Mouse (Mus musculus): ENCODE measurements around the gene Nek3. TPM values are rescaled to one million over a fixed set of nuclear protein-coding genes. Genes with fewer than 3 reads are reported as not detected.

Gene Nek3
- total and polyA plus RNA-seq, 3 experiments, result 3.4 to 4.7 (median 4.4) TPM

DNA sequence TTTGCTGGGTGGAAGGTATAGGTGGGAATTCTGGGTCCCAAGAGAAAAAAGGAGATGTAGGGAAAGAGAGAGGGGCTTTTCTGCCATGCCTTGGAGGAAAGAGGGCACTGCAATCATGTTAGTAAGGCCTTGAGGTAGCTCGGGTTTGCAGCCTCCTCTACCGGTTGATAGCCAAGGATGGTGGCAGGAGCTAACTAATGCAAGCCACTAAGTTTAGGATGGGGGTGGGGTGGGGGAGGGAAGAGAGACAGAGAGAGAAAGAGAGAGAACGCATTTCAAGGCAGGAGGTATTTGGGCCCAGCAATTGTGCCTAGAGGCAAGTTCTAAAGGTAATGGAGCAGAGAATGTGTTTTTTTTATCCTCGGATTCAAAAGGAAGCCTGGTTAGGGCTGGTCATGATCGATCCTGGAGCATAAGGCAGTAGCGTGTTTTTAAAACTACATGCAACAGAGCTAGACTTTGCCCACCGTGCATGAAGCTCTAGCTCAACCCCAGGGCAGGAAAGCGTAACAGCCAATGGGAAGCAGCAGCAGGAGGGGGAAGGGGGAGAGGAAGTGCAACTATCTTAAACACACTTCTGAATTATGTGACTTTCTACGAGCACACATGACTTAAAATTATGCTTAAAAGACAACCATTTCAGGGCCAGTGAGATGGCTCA, 18.4 kb downstream of the Nek3 start:
- H3K9ac ChIP-seq (ENCODE audit: insufficient read depth, low read depth), result no peak overlapping the region
- no peaks in the 10 kb centered on the region for H3K79me2 ChIP-seq (replicated peaks; ENCODE audit: control insufficient read depth, extremely low read depth, insufficient read depth, poor library complexity, severe bottlenecking)
- no peak overlapping the region for H3K4me3 ChIP-seq (replicated peaks in 1 of 3; ENCODE audit: low read depth in 2 of 3, low read length in 2 of 3, poor library complexity in 1 of 3)
- dilution Hi-C loops (cut with MboI; ENCODE audit: extremely low pct_ligation_motif_present, extremely low pct_unique_long_range_greater_than_20kb, low sequenced_read_pairs) (no loop called here), in situ Hi-C loops (cut with MboI; ENCODE audit: low pct_ligation_motif_present, low pct_unique_long_range_greater_than_20kb, low sequenced_read_pairs) (no loop called here)
- no peaks in the 10 kb centered on the region for H3K9me3 ChIP-seq (replicated peaks; ENCODE audit: low read length)
- H3K27ac ChIP-seq (ENCODE audit: insufficient read depth, low read depth), result no peak overlapping the region
- no peak for DNase-seq (ENCODE audit: extremely low read depth)
- no peaks in the 10 kb centered on the region for H3K27me3 ChIP-seq (replicated peaks)
- peaks cover 0 to 52% of the 10 kb centered on the region in 2 experiments for H3K36me3 ChIP-seq (replicated peaks in 1 of 2; ENCODE audit: control insufficient read depth in 1 of 2, insufficient read depth in 1 of 2, low read length in 1 of 2)
- TF ChIP-seq USF2 (conservative IDR thresholded peaks at IDR 0.05; ENCODE audit: low read depth, low read length) (no peak), POLR2AphosphoS2 (IDR thresholded peaks at IDR 0.05; ENCODE audit: low read depth, low read length) (no peak), IRF4 (IDR thresholded peaks at IDR 0.05; ENCODE audit: low read depth, low read length) (no peak), SMC3 (IDR thresholded peaks at IDR 0.05; ENCODE audit: low read depth, low read length) (no peak), E2F4 (IDR thresholded peaks at IDR 0.05; ENCODE audit: insufficient replicate concordance, low read depth, low read length) (no peak), TCF12 (IDR thresholded peaks at IDR 0.05; ENCODE audit: low read depth, low read length) (no peak), ZNF384 (IDR thresholded peaks at IDR 0.05; ENCODE audit: low read depth, low read length) (no peak), HCFC1 (IDR thresholded peaks at IDR 0.05; ENCODE audit: low read depth, low read length) (no peak)
- H3K4me1 ChIP-seq (ENCODE audit: control insufficient read depth in 1 of 2, insufficient read depth in 2 of 2), result no peaks in the 10 kb centered on the region
- no peak overlapping the region for H3K4me2 ChIP-seq (ENCODE audit: insufficient read depth, low read depth, poor library complexity, severe bottlenecking)

DNA sequence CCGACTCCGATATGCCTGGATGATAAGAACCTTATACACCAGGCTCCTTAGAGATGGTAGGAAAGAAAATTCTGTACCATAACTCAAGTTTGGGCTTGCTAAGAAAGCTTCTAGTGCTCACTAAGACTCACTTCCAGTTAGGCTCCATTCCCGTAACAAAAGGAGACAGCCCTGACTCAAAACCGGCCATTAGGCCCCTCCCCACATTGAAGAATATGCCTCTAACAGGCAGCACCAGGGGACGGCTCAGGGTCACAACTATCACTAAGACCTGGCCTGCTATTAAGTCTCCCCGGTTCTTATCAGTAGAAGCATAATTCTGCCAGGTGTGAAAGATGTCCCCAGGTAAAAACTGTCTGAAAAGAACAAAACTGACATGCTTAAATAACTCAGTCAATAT, 20.4 kb downstream of the Nek3 start:
- no peak overlapping the region for H3K9ac ChIP-seq (ENCODE audit: insufficient read depth, low read depth)
- TF ChIP-seq POLR2A (IDR thresholded peaks at IDR 0.05; ENCODE audit: low read depth, low read length) (no peak), RCOR1 (conservative IDR thresholded peaks at IDR 0.05; ENCODE audit: low read depth, low read length) (no peak), RAD21 (IDR thresholded peaks at IDR 0.05; ENCODE audit: low read depth, low read length) (no peak), EP300 (IDR thresholded peaks at IDR 0.05; ENCODE audit: low read length) (no peak), POLR2AphosphoS2 (IDR thresholded peaks at IDR 0.05; ENCODE audit: low read depth, low read length) (no peak), IRF4 (IDR thresholded peaks at IDR 0.05; ENCODE audit: low read depth, low read length) (no peak), NELFE (IDR thresholded peaks at IDR 0.05; ENCODE audit: low read depth, low read length) (no peak), USF1 (IDR thresholded peaks at IDR 0.05; ENCODE audit: low read depth, low read length) (no peak), MAFK (IDR thresholded peaks at IDR 0.05; ENCODE audit: insufficient replicate concordance, low read length) (no peak), ETS1 (conservative IDR thresholded peaks at IDR 0.05; ENCODE audit: low read depth, low read length) (no peak), ZMIZ1 (IDR thresholded peaks at IDR 0.05; ENCODE audit: low read depth, low read length) (no peak), MEF2A (IDR thresholded peaks at IDR 0.05; ENCODE audit: borderline replicate concordance, low read depth, low read length) (no peak), JUN (IDR thresholded peaks at IDR 0.05; ENCODE audit: insufficient read depth, low read depth, low read length) (no peak), SMC3 (IDR thresholded peaks at IDR 0.05; ENCODE audit: low read depth, low read length) (no peak), E2F4 (IDR thresholded peaks at IDR 0.05; ENCODE audit: insufficient replicate concordance, low read depth, low read length) (no peak), ELF1 (IDR thresholded peaks at IDR 0.05; ENCODE audit: low read depth, low read length) (no peak), CHD1 (IDR thresholded peaks at IDR 0.05; ENCODE audit: low read depth, low read length) (no peak), MAZ (IDR thresholded peaks at IDR 0.05; ENCODE audit: low read depth, low read length) (no peak), UBTF (IDR thresholded peaks at IDR 0.05; ENCODE audit: low read depth, low read length) (no peak), NRF1 (IDR thresholded peaks at IDR 0.05; ENCODE audit: low read depth, low read length) (no peak)

More for the DNA sequence above, 20.4 kb downstream of the Nek3 start:
- in situ Hi-C loops (cut with MboI; ENCODE audit: low pct_ligation_motif_present, low pct_unique_long_range_greater_than_20kb, low sequenced_read_pairs) (no loop called here), dilution Hi-C loops (cut with MboI; ENCODE audit: extremely low pct_ligation_motif_present, extremely low pct_unique_long_range_greater_than_20kb, low sequenced_read_pairs) (no loop called here)
- H3K4me3 ChIP-seq (replicated peaks in 1 of 3; ENCODE audit: low read depth in 2 of 3, low read length in 2 of 3, poor library complexity in 1 of 3), result no peak overlapping the region
- H3K27ac ChIP-seq (ENCODE audit: insufficient read depth, low read depth), result no peak overlapping the region
- H3K27me3 ChIP-seq (replicated peaks), result no peaks in the 10 kb centered on the region
- H3K36me3 ChIP-seq (replicated peaks in 1 of 2; ENCODE audit: control insufficient read depth in 1 of 2, insufficient read depth in 1 of 2, low read length in 1 of 2), result peaks cover 0 to 71% of the 10 kb centered on the region in 2 experiments
- DNase-seq (ENCODE audit: extremely low read depth), result no peak
- no peaks in the 10 kb centered on the region for H3K4me1 ChIP-seq (ENCODE audit: control insufficient read depth in 1 of 2, insufficient read depth in 2 of 2)
- no peak overlapping the region for H3K4me2 ChIP-seq (ENCODE audit: insufficient read depth, low read depth, poor library complexity, severe bottlenecking)
- no peaks in the 10 kb centered on the region for H3K79me2 ChIP-seq (replicated peaks; ENCODE audit: control insufficient read depth, extremely low read depth, insufficient read depth, poor library complexity, severe bottlenecking)
- no peaks in the 10 kb centered on the region for H3K9me3 ChIP-seq (replicated peaks; ENCODE audit: low read length)
